In the genomic region with DNA sequence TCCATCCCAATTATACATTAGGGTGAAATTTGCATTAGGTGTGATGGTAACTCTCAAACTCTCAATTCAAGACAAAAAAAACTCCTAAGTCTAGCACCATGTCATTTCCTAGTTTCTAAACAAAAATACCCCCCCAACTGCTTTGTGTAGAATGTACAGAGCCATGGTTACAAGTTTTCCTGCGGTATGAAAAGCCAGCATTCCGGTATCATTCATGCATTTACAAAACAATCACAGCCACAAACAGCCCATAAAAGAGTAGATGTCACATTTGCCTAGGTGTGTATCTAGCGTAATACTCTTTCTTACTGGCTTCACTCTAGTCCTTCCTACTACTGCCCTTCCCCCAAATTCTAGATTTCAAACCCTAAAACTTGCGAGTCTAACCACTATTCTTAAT, we compare ENCODE assay signal across 9 mouse cellular contexts. TPM values are rescaled to one million over a fixed set of nuclear protein-coding genes. Genes with fewer than 3 reads are reported as not detected.
DNase-seq lines count a peak whose midpoint lies in the region; ATAC-seq lines count a peak whose summit lies in the region.
"Had no signal": no experiment of that assay in that cellular context is flagged by ENCODE, and none has a peak within 500 bp of the region (broad histone marks: within the 10 kb centered on the region; RNA-seq: fewer than 3 reads in every experiment).

No protein-coding gene starts in this region.

- peak overlapping the region; percentile 78 for H3K4me2 ChIP-seq in heart, embryonic 14.5 days (ENCODE audit: low read length)
- H3K4me2 ChIP-seq in midbrain, embryonic 11.5 days: peak overlapping the region; percentile 51

- no peak for DNase-seq in heart, adult 8-10 months (ENCODE audit: low spot score)
- peak; percentile 53 for DNase-seq in adipocyte (ENCODE audit: low spot score)
- DNase-seq in hindbrain, embryonic 10.5 days (ENCODE audit: low spot score): no peak
- DNase-seq in midbrain, embryonic 11.5 days (ENCODE audit: low spot score, missing footprints): peak; percentile 89
- no peak for DNase-seq in frontal cortex, adult 2 months (ENCODE audit: extremely low spot score in 1 of 2, low spot score in 1 of 2)
- DNase-seq in natural killer cell, adult 2 months (ENCODE audit: low spot score in 2 of 2): no peak
- DNase-seq in kidney, postnatal 25 days: no peak

- H3K36me3 ChIP-seq in heart, embryonic 14.5 days (ENCODE audit: control insufficient read depth, insufficient read depth, low read length): peaks cover 18% of the 10 kb centered on the region
- H3K36me3 ChIP-seq in hindbrain, embryonic 10.5 days: peaks cover 13% of the 10 kb centered on the region
- no peaks in the 10 kb centered on the region for H3K36me3 ChIP-seq in midbrain, embryonic 11.5 days (ENCODE audit: control insufficient read depth, insufficient read depth, low read length)

- H3K27ac ChIP-seq in heart, embryonic 14.5 days (replicated peaks in 1 of 2; ENCODE audit: control insufficient read depth in 1 of 2, insufficient read depth in 1 of 2, low read depth in 2 of 2, low read length in 2 of 2): peak overlapping the region; percentile 58 to 93; a peak in 3 of 4 replicates
- H3K27ac ChIP-seq in hindbrain, embryonic 10.5 days: peak overlapping the region; percentile 83
- H3K27ac ChIP-seq in midbrain, embryonic 11.5 days (ENCODE audit: low read depth, low read length): no peak overlapping the region

- no peaks in the 10 kb centered on the region for H3K9me3 ChIP-seq in heart, embryonic 14.5 days (ENCODE audit: control insufficient read depth, low read length)
- no peaks in the 10 kb centered on the region for H3K9me3 ChIP-seq in hindbrain, embryonic 10.5 days
- H3K9me3 ChIP-seq in midbrain, embryonic 11.5 days (ENCODE audit: control insufficient read depth, low read length): no peaks in the 10 kb centered on the region

- peak overlapping the region; percentile 29 to 83; a peak in 3 of 4 replicates for H3K4me3 ChIP-seq in heart, embryonic 14.5 days (ENCODE audit: control insufficient read depth in 1 of 2, insufficient read depth in 1 of 2, low read depth in 1 of 2, low read length in 2 of 2)
- peak overlapping the region; percentile 91 for H3K4me3 ChIP-seq in hindbrain, embryonic 10.5 days
- peak overlapping the region; percentile 49 for H3K4me3 ChIP-seq in midbrain, embryonic 11.5 days (ENCODE audit: low read depth, low read length)

- peak overlapping the region; percentile 92 for H3K9ac ChIP-seq in heart, embryonic 14.5 days (ENCODE audit: low read length)
- H3K9ac ChIP-seq in midbrain, embryonic 11.5 days (ENCODE audit: low read length): peak overlapping the region; percentile 51

- no peaks in the 10 kb centered on the region for H3K27me3 ChIP-seq in heart, embryonic 14.5 days (ENCODE audit: control insufficient read depth, insufficient read depth, low read length)
- H3K27me3 ChIP-seq in hindbrain, embryonic 10.5 days (ENCODE audit: insufficient read depth, poor library complexity, severe bottlenecking): no peaks in the 10 kb centered on the region
- no peaks in the 10 kb centered on the region for H3K27me3 ChIP-seq in midbrain, embryonic 11.5 days (ENCODE audit: control insufficient read depth, insufficient read depth, low read length)
- H3K27me3 ChIP-seq: Patski had no signal

- peaks cover 5 to 31% of the 10 kb centered on the region in 2 experiments for H3K4me1 ChIP-seq in heart, embryonic 14.5 days (ENCODE audit: control insufficient read depth in 2 of 2, insufficient read depth in 2 of 2, low read length in 2 of 2)
- H3K4me1 ChIP-seq in hindbrain, embryonic 10.5 days (replicated peaks): peaks cover 47% of the 10 kb centered on the region
- H3K4me1 ChIP-seq in midbrain, embryonic 11.5 days (ENCODE audit: control insufficient read depth, insufficient read depth, low read length): peaks cover 32% of the 10 kb centered on the region

- 5% methylated on average over 4 of the region's 4 CpGs for WGBS in heart, embryonic 14.5 days
- WGBS in hindbrain, embryonic 10.5 days: 9% methylated on average over 4 of the region's 4 CpGs
- 8% methylated on average over 4 of the region's 4 CpGs for WGBS in midbrain, embryonic 11.5 days

- no peak for ATAC-seq in heart, embryonic 14.5 days (ENCODE audit: insufficient number of reproducible peaks, insufficient read depth, low FRiP score, low read depth)
- ATAC-seq in midbrain, embryonic 11.5 days (ENCODE audit: low FRiP score): no peak
- ATAC-seq: Patski had no signal

RNA-seq across cellular contexts. Expression of gene Ube2h, which starts 2.2 kb away (rescaled TPM):
- 63.6 and 65.7 TPM in 2 replicates for polyA plus RNA-seq in heart, embryonic 14.5 days (2014; fragmentation: Nextera tagmentation; extraction: Ambion mirVana)
- 10 to 100 TPM; 59.8 to 73.0 (median 62.5) TPM for total RNA-seq in heart, adult 8-10 months (2022)
- polyA plus RNA-seq in hindbrain, embryonic 10.5 days (2016; fragmentation: Nextera tagmentation; extraction: Ambion mirVana): 29.6 and 34.2 TPM in 2 replicates
- 52.3 and 53.6 TPM in 2 replicates for polyA plus RNA-seq in midbrain, embryonic 11.5 days (2014; fragmentation: Nextera tagmentation; extraction: Ambion mirVana)
- 78.2 and 80.0 TPM in 2 replicates for polyA plus RNA-seq in frontal cortex, adult 2 months (2012; rRNA removed)

Comparison
In these comparisons a context has a peak if more than half of its experiments do, and no peak if none do; other contexts are left out.
1. DNase-seq: peak in adipocyte (single experiment) and midbrain, embryonic 11.5 days (single experiment); none in heart, adult 8-10 months (single experiment), hindbrain, embryonic 10.5 days (single experiment), frontal cortex, adult 2 months (0 of 2), natural killer cell, adult 2 months (0 of 2) and kidney, postnatal 25 days (0 of 2).
2. Peak in every context shown above with its lines, with median percentiles within 50 percentile points of each other: H3K4me3 ChIP-seq.